Mouse (Mus musculus) cerebellum, postnatal 36 days (tissue): ENCODE measurements around the gene Psme4.
"Not testable (repeated sequence)": the region's sequence is repeated elsewhere in the genome, so short reads cannot be mapped to it uniquely, and the experiment has no call there.

Experiments used
- DNase-seq, 2 experiments: peaks; one replicate each; pipeline ENCODE4 v3.0.0; 2021 to 2022; ENCODE audit warnings: mixed read lengths in 2 of 2

Gene Psme4

GRCm38 (mm10) chr11:30771267-30771903 is at the start of gene Psme4:
TSS of gene Psme4 (plus strand) at chr11:30771726.
- peak; percentile 88 to 93 for DNase-seq

- DNase-seq, result no peak
Measured at GRCm38 (mm10) chr11:30723438-30723837, 48.1 kb upstream of the Psme4 start.

- DNase-seq, result no peak
Measured at GRCm38 (mm10) chr11:30730721-30731120, 40.8 kb upstream of the Psme4 start.

GRCm38 (mm10) chr11:30733376-30733775 is 38.1 kb upstream of the Psme4 start:
- no peak for DNase-seq

- no peak for DNase-seq
Measured at GRCm38 (mm10) chr11:30743991-30744390, 27.5 kb upstream of the Psme4 start.

GRCm38 (mm10) chr11:30748938-30749337 is 22.6 kb upstream of the Psme4 start:
- no peak for DNase-seq

GRCm38 (mm10) chr11:30749587-30749986 is 21.9 kb upstream of the Psme4 start:
- no peak for DNase-seq

GRCm38 (mm10) chr11:30750039-30750823 is 21.3 kb upstream of the Psme4 start:
- no peak for DNase-seq

- DNase-seq, result no peak
Measured at GRCm38 (mm10) chr11:30752956-30753355, 18.6 kb upstream of the Psme4 start.

- not testable (repeated sequence) for DNase-seq
Measured at GRCm38 (mm10) chr11:30754486-30754854, 17.1 kb upstream of the Psme4 start.

GRCm38 (mm10) chr11:30754855-30755530 is 16.5 kb upstream of the Psme4 start:
- DNase-seq, result peak; percentile 19 to 29

- DNase-seq, result no peak
Measured at GRCm38 (mm10) chr11:30761381-30761780, 10.1 kb upstream of the Psme4 start.

- no peak for DNase-seq
Measured at GRCm38 (mm10) chr11:30761891-30762290, 9.6 kb upstream of the Psme4 start.

GRCm38 (mm10) chr11:30765076-30765475 is 6.5 kb upstream of the Psme4 start:
- no peak for DNase-seq

GRCm38 (mm10) chr11:30770817-30771216 is 709 bp upstream of the Psme4 start:
- DNase-seq, result no peak

- DNase-seq, result peak; percentile 49 to 50
Measured at GRCm38 (mm10) chr11:30771904-30772581, 517 bp downstream of the Psme4 start.

- DNase-seq, result no peak
Measured at GRCm38 (mm10) chr11:30772777-30773417, 1.4 kb downstream of the Psme4 start.

- DNase-seq, result peak; percentile 26 to 40
Measured at GRCm38 (mm10) chr11:30774638-30775037, 3.1 kb downstream of the Psme4 start.

GRCm38 (mm10) chr11:30777498-30777897 is 6.0 kb downstream of the Psme4 start:
- DNase-seq, result no peak

- DNase-seq, result no peak
Measured at GRCm38 (mm10) chr11:30780893-30781292, 9.4 kb downstream of the Psme4 start.

- no peak for DNase-seq
Measured at GRCm38 (mm10) chr11:30781612-30782011, 10.1 kb downstream of the Psme4 start.

- no peak for DNase-seq
Measured at GRCm38 (mm10) chr11:30785497-30785896, 14.0 kb downstream of the Psme4 start.
